7 mouse cellular contexts compared by ENCODE assay signal in the genomic region with DNA sequence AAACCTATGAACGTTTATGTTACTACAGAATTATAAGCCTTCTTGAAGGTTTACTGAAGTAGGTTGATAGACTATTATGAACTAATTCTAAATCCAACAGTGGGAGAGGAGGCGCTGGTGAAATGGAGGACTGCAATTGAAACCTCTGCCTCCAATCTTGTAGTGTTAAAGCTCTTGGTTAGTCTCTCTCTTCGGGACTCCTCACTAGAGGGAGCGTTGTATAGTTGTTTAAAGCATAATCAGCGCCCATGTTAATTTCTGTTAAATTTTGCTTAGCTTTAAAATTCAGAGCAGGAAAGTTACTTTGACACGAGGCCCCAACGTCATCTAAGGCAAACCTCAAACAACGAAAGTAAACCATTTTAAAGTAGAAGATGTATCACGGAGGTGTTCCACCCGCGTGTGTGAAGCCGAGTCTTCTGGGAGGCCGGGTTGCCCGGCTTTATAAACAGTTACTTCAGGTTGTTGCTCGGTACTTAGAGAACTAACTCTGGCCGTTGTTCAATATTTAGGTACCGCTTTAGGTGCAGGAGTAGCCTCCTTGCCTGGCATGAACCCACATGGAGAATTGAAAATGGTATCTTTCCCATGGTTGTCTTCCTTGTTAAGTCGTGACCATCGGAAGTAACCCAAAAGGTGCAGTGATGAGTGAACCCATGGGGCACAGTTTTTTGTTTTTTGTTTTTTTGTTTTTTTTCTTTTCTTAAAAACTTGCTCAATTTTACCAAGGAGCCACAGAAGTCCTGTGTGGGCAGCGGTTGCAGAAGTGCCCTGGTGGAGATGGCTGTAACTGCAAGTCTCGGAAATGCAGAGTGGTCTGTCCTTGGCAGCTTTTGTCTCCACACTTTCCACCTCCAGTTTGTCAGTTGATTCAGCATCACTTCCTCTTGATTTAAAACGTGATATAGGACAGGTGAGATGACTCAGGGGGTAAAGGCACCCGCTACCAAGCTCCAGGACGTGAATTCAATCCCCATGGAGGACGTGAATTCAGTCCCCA. TPM values are rescaled to one million over a fixed set of nuclear protein-coding genes. Genes with fewer than 3 reads are reported as not detected.
DNase-seq lines count a peak whose midpoint lies in the region; ATAC-seq and TF ChIP-seq lines count a peak whose summit lies in the region.

No protein-coding gene starts in this region.

- peaks cover 9% of the 10 kb centered on the region for H3K36me3 ChIP-seq in thymus, adult 2 months (ENCODE audit: control insufficient read depth, insufficient read depth, low read length)
- H3K36me3 ChIP-seq in midbrain, postnatal 0 days (ENCODE audit: insufficient read depth, low read length), result no peaks in the 10 kb centered on the region

- TF ChIP-seq CTCF in thymus, adult 2 months (IDR thresholded peaks at IDR 0.05; ENCODE audit: borderline replicate concordance, control insufficient read depth, extremely low read depth, insufficient read depth, low read length, poor library complexity), result peak; percentile 24; the same call in 1 of the 2 replicates
- TF ChIP-seq CTCF in midbrain, postnatal 0 days (IDR thresholded peaks at IDR 0.05), result peak; percentile 64

- peak overlapping the region; percentile 83 for H3K4me2 ChIP-seq in midbrain, postnatal 0 days (ENCODE audit: low read depth, low read length, poor library complexity, severe bottlenecking)

- no peak overlapping the region for H3K9ac ChIP-seq in midbrain, postnatal 0 days (replicated peaks; ENCODE audit: low read length, poor library complexity, severe bottlenecking)

- peak overlapping the region; percentile 30; the same call in 1 of the 2 replicates for H3K4me3 ChIP-seq in thymus, adult 2 months (ENCODE audit: control insufficient read depth, insufficient read depth, low read length)
- no peak overlapping the region for H3K4me3 ChIP-seq in midbrain, postnatal 0 days (ENCODE audit: low read depth, low read length)

- TF ChIP-seq POLR2A in thymus, adult 2 months (IDR thresholded peaks at IDR 0.05; ENCODE audit: control insufficient read depth, extremely low read depth, insufficient read depth, low read length, poor library complexity), result no peak

- WGBS in thymus, adult 2 months, result 53% methylated on average over 25 of the region's 25 CpGs
- 81% methylated on average over 25 of the region's 25 CpGs for WGBS in midbrain, postnatal 0 days

- H3K27me3 ChIP-seq in thymus, adult 2 months (ENCODE audit: control insufficient read depth, insufficient read depth, low read length), result no peaks in the 10 kb centered on the region
- H3K27me3 ChIP-seq in midbrain, postnatal 0 days (ENCODE audit: insufficient read depth, low read length), result no peaks in the 10 kb centered on the region

- H3K9me3 ChIP-seq in midbrain, postnatal 0 days (ENCODE audit: low read length), result no peaks in the 10 kb centered on the region

- peaks cover 30% of the 10 kb centered on the region for H3K4me1 ChIP-seq in thymus, adult 2 months (replicated peaks; ENCODE audit: control insufficient read depth, insufficient read depth, low read length)
- no peaks in the 10 kb centered on the region; the same call in 1 of the 2 replicates for H3K4me1 ChIP-seq in midbrain, postnatal 0 days (ENCODE audit: insufficient read depth, low read length)

- DNase-seq in thymus, adult 2 months, result peak; percentile 58
- DNase-seq in thymus, adult 18-20 months, result no peak
- peak; percentile 36 for DNase-seq in embryo, embryonic 9.5 days (ENCODE audit: extremely low spot score)
- DNase-seq in kidney, postnatal 10 days, result peak; percentile 48
- no peak for DNase-seq in midbrain, postnatal 0 days (ENCODE audit: low spot score)
- DNase-seq in urinary bladder, postnatal 10 days (ENCODE audit: low spot score), result no peak
- no peak for DNase-seq in layer of hippocampus, postnatal 14 days (ENCODE audit: low spot score in 2 of 2)

- H3K27ac ChIP-seq in thymus, adult 2 months (ENCODE audit: control insufficient read depth, insufficient read depth, low read length), result peak overlapping the region; percentile 47
- no peak overlapping the region for H3K27ac ChIP-seq in midbrain, postnatal 0 days (ENCODE audit: low read depth, low read length)

- no peak for ATAC-seq in midbrain, postnatal 0 days (ENCODE audit: low FRiP score)

RNA-seq across cellular contexts. Expression of gene Ano6, which starts 1.9 kb away (rescaled TPM):
- polyA plus RNA-seq in thymus, adult 2 months (2012; rRNA removed), result 104 and 130 TPM in 2 replicates
- total RNA-seq in midbrain, postnatal 0 days (2014; rRNA removed), result 35.0 and 36.3 TPM in 2 replicates
- polyA plus RNA-seq in midbrain, postnatal 0 days (2015; fragmentation: Nextera tagmentation; extraction: Ambion mirVana), result 19.0 and 19.9 TPM in 2 replicates
- 10 to 100 TPM; 22.5 to 29.5 TPM for total RNA-seq in layer of hippocampus, postnatal 14 days (2021)

Comparison
In these comparisons a context has a peak if more than half of its experiments do, and no peak if none do; other contexts are left out.
1. DNase-seq: peak in thymus, adult 2 months (single experiment), embryo, embryonic 9.5 days (single experiment) and kidney, postnatal 10 days (single experiment); none in thymus, adult 18-20 months (0 of 2), midbrain, postnatal 0 days (single experiment), urinary bladder, postnatal 10 days (single experiment) and layer of hippocampus, postnatal 14 days (0 of 2).